Mouse (Mus musculus): ENCODE measurements around the gene Rad51.

GRCm38 (mm10) chr2:119170282-119170681 is 57.7 kb downstream of the Rad51 start:
- no peak for TF ChIP-seq CTCF (IDR thresholded peaks at IDR 0.05; ENCODE audit: extremely low read depth, insufficient read depth, insufficient read length, insufficient replicate concordance)
- TF ChIP-seq POLR2A (IDR thresholded peaks at IDR 0.05; ENCODE audit: low read depth, low read length): no peak
